Mouse (Mus musculus): ENCODE results near the gene Rnf43. TPM values are rescaled to one million over a fixed set of nuclear protein-coding genes. Genes with fewer than 3 reads are reported as not detected.

Gene Rnf43
- total RNA-seq, 1 experiment from 2014 or later = 5.8 TPM

DNA sequence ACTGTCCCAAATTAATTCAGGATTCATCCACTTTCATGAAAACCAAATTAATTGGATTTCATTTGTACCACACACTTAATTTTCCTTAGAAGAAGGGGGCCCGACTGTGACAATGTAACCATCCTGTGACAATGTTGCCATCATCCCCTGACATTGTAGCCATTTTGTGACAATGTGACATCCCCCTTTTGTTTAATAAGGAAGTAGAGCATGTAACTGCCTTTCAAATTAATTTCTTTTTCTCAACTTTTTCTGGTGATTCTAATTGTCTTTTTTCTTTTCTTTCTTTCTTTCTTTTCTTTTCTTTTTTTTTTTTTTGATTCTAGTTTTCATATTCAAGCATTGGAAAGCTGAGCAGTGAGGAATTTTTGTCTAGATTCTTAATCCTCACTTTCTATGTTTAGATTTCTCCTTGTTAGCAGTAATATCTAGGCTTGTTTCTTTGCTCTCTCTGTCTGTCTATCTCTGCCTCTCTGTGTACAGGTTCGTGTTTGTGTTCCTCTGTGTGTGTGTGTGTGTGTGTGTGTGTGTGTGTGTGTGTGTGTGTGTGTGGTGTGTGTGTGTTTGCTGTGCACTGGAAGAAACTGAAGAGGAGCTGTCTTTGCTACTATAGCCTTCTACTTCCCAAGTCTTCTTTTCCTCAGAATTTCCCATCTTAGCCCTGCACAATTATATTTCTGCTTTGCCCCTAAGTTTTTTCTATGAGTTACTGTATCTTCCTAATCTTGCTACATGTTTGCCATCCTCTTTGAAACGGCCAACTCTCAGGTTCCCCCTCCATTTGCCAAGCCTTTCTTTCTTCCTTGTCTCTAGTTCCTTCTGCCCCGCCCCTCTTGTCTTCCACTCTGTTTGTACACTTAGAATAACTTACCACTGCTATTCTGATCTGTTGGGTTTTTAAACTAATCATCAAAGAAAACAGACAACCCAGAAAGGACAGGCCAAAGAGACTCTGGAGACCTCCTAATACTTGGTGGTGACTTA lies 4.9 kb downstream of the Rnf43 start:
- no peak for ATAC-seq (replicated peaks; ENCODE audit: insufficient number of reproducible peaks, low FRiP score, low TSS enrichment, poor library complexity, severe bottlenecking)

DNA sequence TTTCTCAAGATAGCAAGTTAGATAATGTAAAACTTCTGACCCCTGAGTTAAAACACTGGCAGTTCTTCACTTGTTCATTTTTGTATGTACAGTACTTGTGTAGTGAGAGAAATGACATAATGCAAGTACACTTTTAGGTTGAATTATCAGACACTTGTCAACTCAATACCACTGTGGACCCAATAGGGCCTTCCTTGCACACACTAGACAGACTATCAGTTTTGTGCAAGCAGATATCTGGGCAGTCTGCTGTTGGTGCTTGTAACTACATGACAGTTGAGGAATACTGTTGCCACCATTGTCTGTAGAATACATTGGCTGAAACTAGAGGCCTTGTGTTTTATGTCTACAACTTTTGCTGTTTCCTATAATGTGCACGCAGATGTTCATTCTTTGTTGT lies 10.8 kb downstream of the Rnf43 start:
- no peak for ATAC-seq (replicated peaks; ENCODE audit: insufficient number of reproducible peaks, low FRiP score, low TSS enrichment, poor library complexity, severe bottlenecking)

DNA sequence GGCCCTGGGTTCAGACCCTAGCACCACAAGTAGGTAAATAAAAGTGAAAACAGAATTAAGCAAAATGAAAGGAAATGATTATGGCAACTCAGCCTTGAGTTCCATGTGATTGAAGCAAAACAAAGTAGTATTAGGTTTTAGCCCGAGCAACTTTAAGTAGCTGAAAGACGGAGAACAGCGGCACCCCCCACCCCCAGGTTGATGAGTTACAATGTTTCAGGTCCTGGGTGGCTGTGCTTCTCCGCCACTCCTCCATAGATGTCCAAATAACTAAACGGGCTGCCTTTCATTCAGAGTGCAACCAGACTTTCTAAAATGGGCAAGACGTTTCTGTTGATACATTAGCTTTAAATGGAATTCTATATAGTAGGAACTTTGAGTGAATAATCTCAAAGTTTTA lies 13.1 kb downstream of the Rnf43 start:
- ATAC-seq (replicated peaks; ENCODE audit: insufficient number of reproducible peaks, low FRiP score, low TSS enrichment, poor library complexity, severe bottlenecking) = no peak

DNA sequence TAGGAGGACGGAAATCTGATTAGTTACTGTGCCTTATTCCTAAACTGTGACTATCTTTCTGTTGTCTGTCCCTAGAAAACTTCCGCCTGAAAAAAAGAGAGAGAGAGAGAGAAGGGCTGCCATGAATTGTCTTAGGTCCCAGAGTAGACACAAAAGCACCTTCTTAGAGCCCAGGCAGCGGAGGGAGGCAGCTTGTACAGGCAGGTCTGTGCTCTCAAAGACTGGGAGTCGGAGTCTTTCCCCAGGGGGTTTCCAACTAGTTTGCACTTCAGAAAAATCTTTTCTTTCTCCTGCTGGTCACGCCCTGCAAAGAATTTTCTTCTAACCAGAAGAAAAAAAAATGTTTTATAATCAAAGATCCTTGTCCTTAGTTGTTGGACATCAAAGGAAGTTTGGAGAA lies 15.2 kb downstream of the Rnf43 start:
- ATAC-seq (replicated peaks; ENCODE audit: insufficient number of reproducible peaks, low FRiP score, low TSS enrichment, poor library complexity, severe bottlenecking) = no peak

DNA sequence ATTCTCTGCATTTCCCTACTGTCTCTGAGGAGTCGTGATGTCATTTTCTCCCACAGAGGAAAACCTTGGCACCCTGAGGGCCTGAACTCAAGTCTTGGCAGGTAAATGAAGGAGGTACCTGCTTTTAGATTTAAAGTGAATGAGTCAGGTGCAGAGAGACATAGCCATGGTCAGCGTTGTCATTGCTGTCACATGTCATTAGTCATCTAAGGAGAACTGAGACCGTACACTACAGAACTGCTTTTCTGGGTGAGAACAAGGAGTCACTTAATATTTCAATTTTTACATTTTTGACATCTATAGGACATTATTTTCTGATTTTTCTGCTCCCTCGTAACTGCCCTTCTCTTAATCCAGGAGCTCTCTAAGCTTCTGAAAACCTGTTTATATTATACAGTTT lies 16.0 kb downstream of the Rnf43 start:
- ATAC-seq (replicated peaks; ENCODE audit: insufficient number of reproducible peaks, low FRiP score, low TSS enrichment, poor library complexity, severe bottlenecking) = no peak

DNA sequence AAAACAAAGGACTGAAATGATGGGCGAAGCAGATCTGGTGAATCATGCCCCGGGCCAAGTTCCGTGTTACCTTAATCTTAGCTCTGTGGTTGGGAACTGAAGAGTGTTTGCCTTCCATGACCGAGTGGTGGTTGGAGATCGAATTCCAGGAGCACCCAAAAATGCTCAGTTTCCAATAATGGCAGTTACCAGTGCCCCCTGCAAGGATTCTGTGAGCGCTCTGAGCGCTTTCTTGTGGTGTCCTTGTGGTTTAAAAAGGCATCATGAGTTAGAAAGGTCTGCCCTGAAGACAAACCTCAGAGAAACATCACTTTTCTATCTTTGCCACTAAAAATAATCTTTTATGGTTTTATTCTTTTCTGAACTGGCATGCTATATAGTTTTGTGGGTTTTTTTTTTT lies 16.5 kb downstream of the Rnf43 start:
- ATAC-seq (replicated peaks; ENCODE audit: insufficient number of reproducible peaks, low FRiP score, low TSS enrichment, poor library complexity, severe bottlenecking) = no peak

DNA sequence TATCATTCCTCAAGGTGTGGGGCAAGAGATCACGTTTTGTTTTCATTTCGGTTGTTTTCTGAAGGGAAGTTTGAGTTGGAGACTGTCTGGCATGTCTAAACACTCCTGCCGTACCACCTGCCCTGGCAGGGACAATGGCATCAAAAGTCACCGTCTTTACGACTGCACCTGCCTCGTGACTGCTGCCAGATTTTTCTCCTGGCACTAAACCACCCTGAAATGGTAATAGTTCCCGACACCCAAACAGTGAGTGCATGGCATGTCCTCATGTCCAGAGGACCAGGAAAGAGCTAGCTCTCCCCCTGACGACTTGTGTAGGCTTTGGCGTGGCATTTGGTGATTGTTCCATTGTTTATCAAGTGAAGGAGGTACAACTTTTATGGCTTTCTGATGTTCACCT lies 18.3 kb downstream of the Rnf43 start:
- ATAC-seq (replicated peaks; ENCODE audit: insufficient number of reproducible peaks, low FRiP score, low TSS enrichment, poor library complexity, severe bottlenecking) = no peak

DNA sequence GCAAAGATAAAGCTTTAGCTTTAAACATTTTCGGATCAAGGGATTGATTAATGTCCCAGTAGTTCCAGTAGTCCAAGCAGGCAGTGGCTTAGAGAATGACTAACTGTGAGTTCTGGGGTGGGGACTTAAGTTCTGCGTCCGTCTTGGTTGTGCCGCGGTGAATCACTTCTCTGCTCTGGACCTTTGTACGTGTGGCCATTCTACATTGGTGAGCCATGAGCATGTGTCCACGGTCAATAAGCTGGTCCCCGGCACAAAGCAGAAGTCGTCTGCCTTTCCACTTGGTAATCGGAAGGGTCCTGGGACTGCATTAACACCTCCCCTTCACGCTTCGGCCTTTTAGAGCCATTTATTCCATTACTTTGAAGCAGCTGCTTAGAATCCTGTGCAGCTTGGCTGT lies 19.6 kb downstream of the Rnf43 start:
- ATAC-seq (replicated peaks; ENCODE audit: insufficient number of reproducible peaks, low FRiP score, low TSS enrichment, poor library complexity, severe bottlenecking) = no peak

DNA sequence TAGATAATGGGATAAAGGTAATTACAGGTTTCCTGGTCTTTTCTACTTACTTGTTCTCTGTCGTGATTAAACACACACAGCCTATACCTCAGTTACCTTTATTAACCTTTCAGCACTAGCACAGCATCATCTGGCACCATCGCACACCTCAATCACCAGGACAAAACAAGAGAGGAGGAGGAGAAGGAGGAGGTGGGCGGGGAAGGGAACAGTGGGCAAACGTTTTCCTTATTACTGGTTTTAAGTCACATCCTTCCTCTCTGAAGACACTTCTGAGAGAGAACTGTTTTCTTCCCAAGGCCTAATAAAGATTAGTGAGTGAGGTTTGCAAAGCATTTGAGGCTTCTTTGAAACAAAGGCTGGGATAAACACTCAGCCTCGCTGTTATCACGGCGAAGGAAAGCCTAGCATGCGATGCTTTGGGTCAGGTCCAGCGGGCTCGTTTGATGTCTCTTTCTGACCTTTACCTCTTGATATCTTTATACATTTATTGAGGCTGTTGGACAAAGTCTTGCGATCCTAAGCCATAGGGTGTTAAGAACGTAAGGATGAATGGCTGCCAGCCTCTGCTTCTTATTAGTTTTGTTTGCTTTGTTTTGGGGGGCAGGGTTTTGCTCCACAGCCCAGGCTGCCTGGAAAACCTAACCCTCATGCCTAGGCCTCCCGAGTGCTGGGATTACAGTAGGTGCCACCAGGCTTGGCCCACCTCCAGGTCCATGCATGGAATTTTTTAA lies 20.5 kb downstream of the Rnf43 start:
- ATAC-seq (replicated peaks; ENCODE audit: insufficient number of reproducible peaks, low FRiP score, low TSS enrichment, poor library complexity, severe bottlenecking) = no peak

DNA sequence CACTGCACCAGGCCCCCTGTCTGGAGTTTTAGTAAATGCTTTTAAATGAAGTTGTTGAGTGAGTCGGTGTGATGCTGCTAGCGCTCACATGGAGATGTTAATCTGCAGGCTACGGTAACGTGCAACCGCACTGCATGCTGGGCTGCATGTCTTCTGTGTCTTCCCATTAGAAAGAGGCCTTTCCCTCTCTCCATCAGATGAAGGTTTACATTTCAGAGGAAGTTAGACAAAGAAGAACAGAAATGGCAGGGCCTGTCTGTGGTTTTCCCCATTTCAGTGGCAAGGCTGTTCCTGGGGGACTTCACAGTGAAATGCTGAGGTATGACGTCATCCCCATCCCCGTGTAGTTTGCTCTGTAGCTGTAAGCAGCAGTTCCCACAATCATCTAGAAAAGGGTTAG lies 23.9 kb downstream of the Rnf43 start:
- ATAC-seq (replicated peaks; ENCODE audit: insufficient number of reproducible peaks, low FRiP score, low TSS enrichment, poor library complexity, severe bottlenecking) = no peak

DNA sequence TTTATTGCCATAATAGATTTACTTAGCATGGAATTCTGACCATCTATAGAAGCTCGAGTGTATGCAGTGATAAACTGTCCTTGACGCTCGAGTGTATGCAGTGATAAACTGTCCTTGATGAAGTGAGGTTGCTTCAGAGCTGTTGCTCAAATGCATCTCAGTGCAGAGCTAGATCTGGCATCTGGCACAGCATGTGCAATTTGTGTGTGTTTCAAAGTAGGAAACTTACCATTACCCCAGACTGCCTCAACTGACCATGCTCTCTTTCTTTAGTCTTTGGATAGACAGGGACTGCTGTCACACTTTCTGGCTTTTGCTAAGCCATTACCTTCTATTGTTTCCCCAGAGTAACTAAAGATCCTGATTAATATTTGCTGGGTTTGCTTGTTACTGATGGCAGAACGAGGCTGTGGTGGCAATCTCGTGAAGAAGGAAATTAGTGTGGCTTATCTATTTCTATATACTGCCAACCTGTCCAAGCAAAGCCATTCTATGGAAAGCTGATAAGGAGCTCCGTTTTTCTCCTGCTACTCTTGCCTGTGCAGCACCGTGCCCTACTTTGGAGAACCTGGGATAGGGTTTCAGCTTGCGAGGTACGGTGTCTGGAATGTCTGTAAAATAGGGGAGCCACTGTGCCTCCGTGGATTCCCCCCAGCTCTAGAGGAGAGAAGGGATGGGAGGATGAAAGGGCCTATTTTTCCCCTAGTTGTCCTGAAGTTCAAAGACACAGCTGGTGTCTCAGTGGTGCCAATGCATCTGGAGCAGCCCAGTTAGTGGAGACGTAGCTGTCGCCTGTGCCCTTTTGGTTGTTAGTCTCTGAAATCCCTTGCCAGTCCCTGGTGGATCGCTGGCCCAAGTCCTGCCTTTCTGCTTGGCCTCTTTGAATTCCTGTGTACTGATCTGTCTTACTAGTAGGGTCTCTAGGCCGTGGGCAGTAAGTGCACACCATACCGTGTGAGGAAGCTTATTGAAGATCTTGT lies 25.0 kb downstream of the Rnf43 start:
- no peak for ATAC-seq (replicated peaks; ENCODE audit: insufficient number of reproducible peaks, low FRiP score, low TSS enrichment, poor library complexity, severe bottlenecking)

DNA sequence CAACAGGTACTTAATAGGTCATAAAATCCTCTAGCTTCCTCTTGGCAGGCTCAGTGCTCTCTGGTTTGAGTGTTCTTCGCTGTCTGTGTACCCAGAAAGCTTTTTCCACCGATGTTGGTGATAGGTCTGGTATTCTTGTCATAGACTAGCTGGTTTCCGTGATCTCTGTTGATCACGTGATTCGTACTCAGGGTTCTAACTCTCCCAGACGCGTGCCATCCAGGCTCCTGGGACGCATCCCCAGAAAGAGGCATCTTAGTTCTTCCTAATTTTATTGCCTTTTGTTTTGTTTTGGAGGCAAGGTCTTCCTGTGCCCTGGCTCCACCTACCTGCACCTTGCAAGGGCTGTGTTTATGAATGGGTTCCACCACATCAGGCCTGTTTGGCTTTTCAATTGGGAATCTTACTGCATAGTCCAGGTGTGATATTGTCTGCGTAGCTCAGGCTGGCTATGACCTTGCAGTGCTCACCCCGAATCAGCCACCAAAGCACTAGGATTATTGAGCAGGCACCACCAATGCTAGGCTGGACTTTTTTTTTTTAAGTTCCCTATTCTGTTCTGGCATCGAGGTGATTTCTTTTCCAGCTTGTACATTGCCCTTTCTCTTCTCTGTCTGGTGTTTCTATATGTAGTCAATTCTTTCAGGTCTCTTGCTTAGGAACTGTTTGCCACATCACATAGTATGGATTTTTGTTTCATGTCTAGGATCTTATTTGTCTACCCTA lies 26.1 kb downstream of the Rnf43 start:
- no peak for ATAC-seq (replicated peaks; ENCODE audit: insufficient number of reproducible peaks, low FRiP score, low TSS enrichment, poor library complexity, severe bottlenecking)

DNA sequence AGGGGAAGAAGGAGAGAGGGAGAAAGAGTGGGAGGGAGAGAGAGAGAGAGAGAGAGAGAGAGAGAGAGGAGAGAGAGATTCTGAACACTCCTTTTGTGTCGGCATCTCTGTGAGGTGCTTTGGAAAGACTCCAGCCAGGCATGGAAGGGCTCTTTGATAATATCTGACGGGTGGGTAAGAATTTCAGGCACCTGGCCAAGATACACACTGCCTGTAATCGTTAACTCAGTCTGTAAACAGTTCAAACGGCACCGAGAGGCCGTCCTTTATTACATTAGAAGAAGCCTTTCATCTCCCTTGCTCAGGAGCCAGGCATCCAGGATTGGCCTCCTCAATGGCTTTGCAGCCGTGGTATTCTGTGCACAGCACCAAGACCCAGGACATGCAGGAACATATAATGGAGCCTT lies 26.9 kb downstream of the Rnf43 start:
- ATAC-seq (replicated peaks; ENCODE audit: insufficient number of reproducible peaks, low FRiP score, low TSS enrichment, poor library complexity, severe bottlenecking) = no peak

DNA sequence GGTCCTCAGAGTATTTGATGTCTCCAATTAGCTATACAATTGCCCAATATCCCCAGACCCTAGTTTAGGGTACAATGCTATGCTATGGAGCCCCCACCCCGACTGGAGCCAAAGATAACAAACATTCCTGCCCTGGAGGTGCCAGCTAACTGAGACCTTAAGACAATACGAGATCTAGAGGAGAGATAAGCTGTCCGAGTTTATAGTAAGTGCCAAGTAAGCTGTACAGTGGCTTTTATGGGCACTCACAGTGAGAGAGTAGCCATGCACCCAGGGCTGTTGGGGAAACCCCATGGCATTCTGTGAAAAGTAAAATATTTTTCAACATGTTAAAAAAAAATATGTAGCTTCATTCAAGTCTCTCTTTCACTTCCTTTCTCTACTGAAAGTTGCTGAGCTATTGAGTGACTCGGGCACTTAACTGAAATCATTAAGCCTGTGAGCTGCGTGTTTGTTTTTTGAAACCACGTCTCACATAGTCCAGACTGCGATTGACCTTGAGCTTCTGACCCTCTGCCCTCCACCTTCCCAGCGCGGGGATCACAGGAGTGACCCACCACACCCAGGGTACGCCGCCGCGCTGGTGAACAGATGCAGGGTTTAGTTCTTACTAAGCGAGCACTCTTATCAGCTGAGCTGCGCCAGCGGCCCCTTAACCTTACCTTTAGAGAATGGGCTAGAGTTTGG lies 27.7 kb downstream of the Rnf43 start:
- ATAC-seq (replicated peaks; ENCODE audit: insufficient number of reproducible peaks, low FRiP score, low TSS enrichment, poor library complexity, severe bottlenecking) = 0 out of 2 replicates have a peak, but pooled peaks have one; percentile 27

DNA sequence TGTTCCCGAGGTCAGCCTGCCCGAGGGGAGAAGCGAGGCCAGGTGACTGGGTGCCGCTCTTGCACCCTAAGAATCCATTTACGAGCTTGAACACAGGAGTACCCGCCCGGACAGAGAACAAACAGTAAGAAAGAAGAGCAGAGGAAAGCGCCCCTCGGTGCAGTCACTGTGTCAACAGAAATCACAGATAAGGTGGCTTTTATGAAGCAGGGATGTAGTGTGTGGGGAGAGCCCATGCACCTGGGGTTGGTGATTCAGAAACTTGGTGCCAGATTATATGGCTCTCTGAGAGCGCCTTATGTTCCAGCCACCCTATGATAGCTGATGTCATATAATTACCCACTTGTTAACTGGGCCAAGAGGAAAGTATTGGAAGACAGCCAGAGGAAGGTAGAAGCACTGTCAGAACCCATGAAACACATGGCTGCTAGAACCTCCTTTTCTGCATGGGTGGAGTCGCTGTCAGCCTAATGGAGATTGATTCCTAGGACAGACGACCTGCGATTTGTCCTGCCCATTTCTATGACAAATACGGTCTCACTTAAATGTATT lies 34.7 kb downstream of the Rnf43 start:
- no peak for ATAC-seq (replicated peaks; ENCODE audit: insufficient number of reproducible peaks, low FRiP score, low TSS enrichment, poor library complexity, severe bottlenecking)

DNA sequence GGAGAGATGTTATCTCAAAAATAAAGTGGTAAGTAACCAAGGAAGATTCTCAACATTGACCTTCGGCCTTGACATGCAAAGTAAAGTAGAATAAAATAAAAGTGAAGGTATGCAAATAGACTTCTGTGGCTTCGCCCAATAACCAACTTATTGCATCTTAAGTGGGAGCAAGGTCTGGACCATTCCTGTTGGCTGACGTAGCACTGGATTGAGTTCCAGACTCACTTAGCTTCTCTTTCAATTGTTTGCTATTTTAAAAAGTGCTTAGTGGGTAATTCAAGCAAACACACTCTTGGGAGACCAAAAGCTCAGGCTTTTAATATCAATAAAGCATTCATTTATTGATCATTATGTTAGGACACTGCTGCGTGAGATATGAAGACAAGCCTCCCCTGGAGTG lies 35.6 kb downstream of the Rnf43 start:
- ATAC-seq (replicated peaks; ENCODE audit: insufficient number of reproducible peaks, low FRiP score, low TSS enrichment, poor library complexity, severe bottlenecking) = no peak

DNA sequence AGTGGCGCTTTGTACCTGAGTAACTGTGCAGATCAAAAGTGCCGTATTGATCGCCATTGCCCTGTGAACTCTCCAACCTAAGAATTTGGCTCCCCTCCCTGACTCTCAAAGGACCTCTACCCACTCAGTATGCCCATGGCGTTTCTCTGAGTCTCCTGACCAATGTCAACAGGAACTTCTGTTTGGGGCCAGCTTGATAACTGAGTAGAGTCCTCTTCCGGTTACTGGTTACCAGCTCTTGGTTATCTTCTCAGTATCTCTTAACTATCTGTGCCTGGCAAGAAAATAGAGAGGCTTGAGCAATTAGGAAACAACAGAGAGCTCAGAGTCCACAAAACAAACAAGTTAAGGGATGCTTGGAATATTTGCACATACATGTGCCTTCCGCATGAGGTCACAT lies 38.6 kb downstream of the Rnf43 start:
- ATAC-seq (replicated peaks; ENCODE audit: insufficient number of reproducible peaks, low FRiP score, low TSS enrichment, poor library complexity, severe bottlenecking) = no peak

All from monocyte, adult 5-6 weeks (primary cell).